Mouse (Mus musculus) heart, postnatal 0 days (tissue): ENCODE measurements around the gene Fam166b.

Experiments
- CTCF ChIP-seq: IDR thresholded peaks from 2 replicates; pipeline ENCODE4 v1.5.1; 2016; ENCODE audit warnings: antibody characterized with exemption, control low read depth, low read depth
- EP300 ChIP-seq: IDR thresholded peaks from 2 replicates; pipeline ENCODE4 v1.6.1; 2016; ENCODE audit warnings: antibody characterized with exemption, low read depth

DNA sequence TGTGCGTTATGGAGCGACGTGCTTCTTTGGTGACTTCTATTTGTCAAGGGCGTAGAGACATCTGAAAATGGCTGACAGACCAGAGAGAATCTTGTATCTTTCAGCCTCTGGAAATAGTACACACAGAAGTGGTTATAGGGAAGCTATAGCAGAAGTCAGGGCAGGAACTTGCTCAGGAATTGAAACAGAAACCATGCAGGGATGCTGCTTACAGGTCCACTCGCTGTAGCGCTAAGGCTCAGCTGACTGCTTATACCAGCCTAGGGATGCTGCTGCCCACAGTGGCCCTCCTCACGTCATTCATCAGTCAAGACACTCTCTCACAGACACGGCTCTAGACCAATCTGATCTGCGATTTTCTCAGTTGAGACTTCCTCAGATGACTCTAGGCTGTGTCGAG is 41.4 kb upstream of the Fam166b start:
- TF ChIP-seq CTCF: no peak
- no peak for TF ChIP-seq EP300
